Mouse (Mus musculus) brown adipose tissue, adult 24 weeks (tissue): ENCODE measurements around the gene Cux2. TPM values are rescaled to one million over a fixed set of nuclear protein-coding genes. Genes with fewer than 3 reads are reported as not detected.

Source experiments
- H3K27ac ChIP-seq: fragments of 200-500 bp; replicated peaks from 2 replicates; pipeline ENCODE4 v1.5.1; 2012; ENCODE audit warnings: low read depth, mild to moderate bottlenecking, low read length
- H3K4me1 ChIP-seq: fragments of 200-500 bp; 2 replicates; pipeline ENCODE4 v1.6.1; 2012; ENCODE audit warnings: low read length, mixed read lengths; ENCODE audit not compliant: control insufficient read depth, insufficient read depth, insufficient read length
- H3K4me3 ChIP-seq: fragments of 200-500 bp; 2 replicates; pipeline ENCODE4 v1.5.1; 2012; ENCODE audit warnings: low read depth, mild to moderate bottlenecking, low read length, moderate library complexity; ENCODE audit not compliant: insufficient read depth
- polyA plus RNA-seq: library from polyadenylated mRNA; stranded (reverse); fragments of >200 nt; gene quantifications from 2 replicates; pipeline ENCODE4 v1.2.4, GENCODE M21; 2012; ENCODE audit not compliant: missing spikeins, insufficient read depth, insufficient read length

The Cux2 gene
- polyA plus RNA-seq, 1 experiment, result not detected

- Histone ChIP-seq H3K4me1 (no peaks in the 10 kb centered on the region), H3K27ac (no peak overlapping the region), H3K4me3 (peak overlapping the region; percentile 15; the same call in 1 of the 2 replicates)
Measured at GRCm38 (mm10) chr5:122048686-122049663, 927 bp downstream of the Cux2 start.

- Histone ChIP-seq H3K4me1 (no peaks in the 10 kb centered on the region), H3K4me3 (no peak overlapping the region), H3K27ac (no peak overlapping the region)
Measured at GRCm38 (mm10) chr5:122048252-122048651, 1.6 kb downstream of the Cux2 start.

GRCm38 (mm10) chr5:122047791-122048190 is 2.1 kb downstream of the Cux2 start:
- H3K4me1 ChIP-seq, result no peaks in the 10 kb centered on the region
- no peak overlapping the region for H3K27ac ChIP-seq
- H3K4me3 ChIP-seq, result no peak overlapping the region

GRCm38 (mm10) chr5:122043567-122043966 is 6.3 kb downstream of the Cux2 start:
- no peak overlapping the region for H3K4me3 ChIP-seq
- H3K27ac ChIP-seq, result no peak overlapping the region
- H3K4me1 ChIP-seq, result no peaks in the 10 kb centered on the region

- Histone ChIP-seq H3K27ac (no peak overlapping the region), H3K4me3 (no peak overlapping the region), H3K4me1 (no peaks in the 10 kb centered on the region)
Measured at GRCm38 (mm10) chr5:122035278-122035677, 14.6 kb downstream of the Cux2 start.

GRCm38 (mm10) chr5:122033167-122033478 is 16.8 kb downstream of the Cux2 start:
- H3K27ac ChIP-seq, result no peak overlapping the region
- H3K4me1 ChIP-seq, result no peaks in the 10 kb centered on the region

GRCm38 (mm10) chr5:122032471-122033166 is 17.3 kb downstream of the Cux2 start:
- no peaks in the 10 kb centered on the region for H3K4me1 ChIP-seq
- H3K4me3 ChIP-seq, result no peak overlapping the region
- no peak overlapping the region for H3K27ac ChIP-seq

More at GRCm38 (mm10) chr5:122033167-122033478, 16.8 kb downstream of the Cux2 start:
- H3K4me3 ChIP-seq, result no peak overlapping the region

GRCm38 (mm10) chr5:122031146-122031545 is 18.8 kb downstream of the Cux2 start:
- Histone ChIP-seq H3K4me1 (no peaks in the 10 kb centered on the region), H3K4me3 (no peak overlapping the region)

GRCm38 (mm10) chr5:122030640-122031039 is 19.3 kb downstream of the Cux2 start:
- Histone ChIP-seq H3K4me3 (no peak overlapping the region), H3K27ac (no peak overlapping the region), H3K4me1 (no peaks in the 10 kb centered on the region)

More at GRCm38 (mm10) chr5:122031146-122031545, 18.8 kb downstream of the Cux2 start:
- no peak overlapping the region for H3K27ac ChIP-seq

GRCm38 (mm10) chr5:122026771-122027170 is 23.1 kb downstream of the Cux2 start:
- Histone ChIP-seq H3K27ac (no peak overlapping the region), H3K4me1 (no peaks in the 10 kb centered on the region), H3K4me3 (no peak overlapping the region)

GRCm38 (mm10) chr5:122026284-122026683 is 23.6 kb downstream of the Cux2 start:
- H3K4me3 ChIP-seq, result no peak overlapping the region
- H3K4me1 ChIP-seq, result no peaks in the 10 kb centered on the region
- H3K27ac ChIP-seq, result no peak overlapping the region

- H3K4me1 ChIP-seq, result no peaks in the 10 kb centered on the region
- H3K27ac ChIP-seq, result no peak overlapping the region
- H3K4me3 ChIP-seq, result no peak overlapping the region
Measured at GRCm38 (mm10) chr5:122025117-122025516, 24.8 kb downstream of the Cux2 start.

GRCm38 (mm10) chr5:122019288-122019687 is 30.6 kb downstream of the Cux2 start:
- no peak overlapping the region for H3K4me3 ChIP-seq
- no peak overlapping the region for H3K27ac ChIP-seq
- H3K4me1 ChIP-seq, result no peaks in the 10 kb centered on the region

- Histone ChIP-seq H3K4me3 (no peak overlapping the region), H3K27ac (no peak overlapping the region), H3K4me1 (no peaks in the 10 kb centered on the region)
Measured at GRCm38 (mm10) chr5:122017778-122018177, 32.1 kb downstream of the Cux2 start.

- H3K4me3 ChIP-seq, result no peak overlapping the region
- H3K4me1 ChIP-seq, result no peaks in the 10 kb centered on the region
- H3K27ac ChIP-seq, result no peak overlapping the region
Measured at GRCm38 (mm10) chr5:122017269-122017668, 32.6 kb downstream of the Cux2 start.
